Mouse (Mus musculus): ENCODE results near the gene Scgb1b18. TPM values are rescaled to one million over a fixed set of nuclear protein-coding genes. Genes with fewer than 3 reads are reported as not detected.
"Not testable (repeated sequence)": the region's sequence is repeated elsewhere in the genome, so short reads cannot be mapped to it uniquely, and the experiment has no call there.

Gene Scgb1b18
- not detected in 2 replicates for total RNA-seq (2014; fragmentation: Nextera tagmentation)
- not detected in 2 replicates for total RNA-seq (2017)

GRCm38 (mm10) chr7:33185268-33185667 lies at the start of gene Scgb1b18:
Gene Scgb1b18, plus strand, starts transcription at chr7:33185568.
- not testable (repeated sequence) for ATAC-seq (replicated peaks; ENCODE audit: poor library complexity, severe bottlenecking)

DNA sequence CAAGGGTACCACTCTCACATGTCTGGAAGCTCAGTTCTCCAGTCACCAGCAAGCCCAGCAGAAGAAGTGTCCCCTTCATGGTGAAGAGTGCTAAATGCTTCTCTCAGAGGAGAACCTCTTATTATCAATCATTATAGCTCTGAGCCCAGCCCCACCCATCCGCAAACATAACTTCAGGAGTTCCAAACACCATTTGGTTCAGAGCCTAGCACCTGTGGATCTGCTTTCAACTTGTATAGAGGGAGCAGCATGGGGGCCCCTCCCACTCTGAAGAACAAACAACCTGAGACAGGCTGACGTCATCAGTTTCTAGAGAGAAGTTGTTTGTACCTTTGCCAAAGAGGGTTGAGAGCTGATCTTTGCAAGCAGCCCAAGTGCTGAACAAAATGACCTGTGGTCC lies 11.6 kb upstream of the Scgb1b18 start, which contains the start of gene Scgb2b18:
Scgb2b18 (minus strand) TSS at position 101 of the 400 bp plus-strand sequence.
- not testable (repeated sequence) for ATAC-seq (replicated peaks; ENCODE audit: poor library complexity, severe bottlenecking)

Other genes starting within 250 kb of the Scgb1b18 start
- not detected in 2 replicates for gene Scgb2b17, start 129.0 kb upstream of the Scgb1b18 start, total RNA-seq (2014; fragmentation: Nextera tagmentation)
- gene Scgb2b17, start 129.0 kb upstream of the Scgb1b18 start, total RNA-seq (2017), result not detected in 2 replicates
- not detected in 2 replicates for gene Scgb1b17, start 122.1 kb upstream of the Scgb1b18 start, total RNA-seq (2014; fragmentation: Nextera tagmentation)
- gene Scgb1b17, start 122.1 kb upstream of the Scgb1b18 start, total RNA-seq (2017), result not detected in 2 replicates
- not detected in 2 replicates for gene Scgb2b18, start 11.7 kb upstream of the Scgb1b18 start, total RNA-seq (2014; fragmentation: Nextera tagmentation)
- not detected in 2 replicates for gene Scgb2b18, start 11.7 kb upstream of the Scgb1b18 start, total RNA-seq (2017)
- gene Scgb2b19, start 94.8 kb downstream of the Scgb1b18 start, total RNA-seq (2014; fragmentation: Nextera tagmentation), result not detected in 2 replicates
- not detected in 2 replicates for gene Scgb2b19, start 94.8 kb downstream of the Scgb1b18 start, total RNA-seq (2017)
- not detected in 2 replicates for gene Scgb1b19, start 101.7 kb downstream of the Scgb1b18 start, total RNA-seq (2014; fragmentation: Nextera tagmentation)
- not detected in 2 replicates for gene Scgb1b19, start 101.7 kb downstream of the Scgb1b18 start, total RNA-seq (2017)
- gene Scgb2b20, start 180.8 kb downstream of the Scgb1b18 start, total RNA-seq (2014; fragmentation: Nextera tagmentation), result not detected in 2 replicates
- not detected in 2 replicates for gene Scgb2b20, start 180.8 kb downstream of the Scgb1b18 start, total RNA-seq (2017)
- gene Scgb1b20, start 187.7 kb downstream of the Scgb1b18 start, total RNA-seq (2014; fragmentation: Nextera tagmentation), result not detected in 2 replicates
- not detected in 2 replicates for gene Scgb1b20, start 187.7 kb downstream of the Scgb1b18 start, total RNA-seq (2017)

Measured in granulocyte monocyte progenitor cell, adult 5-6 weeks (primary cell).